Mouse (Mus musculus) embryonic fibroblast, embryonic 13.5 days (primary cell): ENCODE results near the gene Smad3.

Experiments used
- CTCF ChIP-seq: IDR thresholded peaks from 2 replicates; pipeline ENCODE4 v1.5.1; 2011; ENCODE audit warnings: mild to moderate bottlenecking, control low read depth, low read length, moderate library complexity, borderline replicate concordance; ENCODE audit not compliant: insufficient read depth
- POLR2A ChIP-seq: IDR thresholded peaks from 2 replicates; pipeline ENCODE4 v1.6.1; 2011; ENCODE audit warnings: low read depth, mild to moderate bottlenecking, control low read depth, low read length, moderate library complexity

- TF ChIP-seq CTCF (no peak), POLR2A (no peak)
Observed at GRCm38 (mm10) chr9:63781714-63782464, 24.1 kb upstream of the Smad3 start.
